Mouse (Mus musculus): ENCODE measurements around the gene Nsdhl. TPM values are rescaled to one million over a fixed set of nuclear protein-coding genes. Genes with fewer than 3 reads are reported as not detected.

Gene Nsdhl
- total RNA-seq (2021) (1 to 10 TPM; 4.3 to 4.8 TPM), polyA plus RNA-seq (2012; rRNA removed) (5.2 and 8.5 TPM in 2 replicates)
- long read RNA-seq, partial matches to known transcripts, result 0 of 5 reads
- long read RNA-seq, other reads (novel, unspliced or antisense), result 1 of 5 reads

DNA sequence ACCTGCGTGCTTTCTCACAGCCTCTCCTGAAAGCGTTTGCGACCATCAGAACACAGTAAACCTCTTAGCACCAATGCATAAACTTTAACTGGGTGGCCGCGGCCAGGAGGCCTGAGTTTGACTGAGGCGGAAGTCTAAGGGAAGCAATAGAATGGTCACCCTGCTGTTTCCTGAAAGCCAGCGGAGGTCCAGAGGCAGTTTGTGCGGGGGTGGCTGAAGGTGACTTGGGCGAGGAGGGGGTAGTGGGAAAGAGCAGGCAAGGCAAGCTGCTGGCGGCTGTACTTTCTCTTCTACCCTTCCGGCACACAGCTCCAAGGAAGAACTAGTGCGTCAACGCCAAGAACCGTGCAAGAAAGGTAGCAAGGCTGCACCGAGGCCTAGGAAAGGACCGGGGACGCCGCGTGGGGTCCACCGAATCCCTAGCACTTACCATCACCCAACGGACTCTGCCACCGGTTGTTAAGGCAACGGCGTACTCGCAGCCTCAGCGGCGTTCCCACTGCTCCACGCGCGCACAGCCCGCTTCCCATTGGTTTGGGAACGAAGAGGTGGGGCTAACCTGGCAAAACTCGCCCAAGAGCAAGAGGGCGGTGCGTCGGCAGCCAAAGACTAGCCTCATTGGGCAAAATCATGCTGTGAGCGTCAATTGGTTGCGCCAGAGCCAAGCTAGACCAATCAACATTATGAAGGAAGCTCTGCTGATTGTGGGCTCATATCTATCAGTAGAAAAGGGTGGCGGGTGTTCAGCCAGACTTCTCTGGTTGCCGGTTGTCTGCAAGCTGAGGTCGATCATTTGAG lies at the start of gene Nsdhl, which contains the start of gene Cetn2:
Gene Nsdhl, plus strand, starts transcription at position 674 of the 798 bp plus-strand sequence.
Gene Cetn2, minus strand, starts transcription at position 528 of the 798 bp plus-strand sequence.
- Histone ChIP-seq H3K36me3 (ENCODE audit: control insufficient read depth, insufficient read depth, low read length) (no peaks in the 10 kb centered on the region), H3K9ac (ENCODE audit: low read depth, low read length) (peak within 1 kb of the TSS; percentile 64), H3K27me3 (ENCODE audit: control insufficient read depth, insufficient read depth, low read length) (no peaks in the 10 kb centered on the region), H3K4me3 (peak within 1 kb of the TSS; percentile 67), H3K79me2 (replicated peaks; ENCODE audit: control insufficient read depth, insufficient read depth, low read length) (no peaks in the 10 kb centered on the region), H3K4me1 (ENCODE audit: control insufficient read depth, insufficient read depth, low read length) (peaks cover 1% of the 10 kb centered on the region; the same call in 1 of the 2 replicates), H3K27ac (peak within 1 kb of the TSS; percentile 48)
- 14% methylated on average over 41 of the region's 41 CpGs for WGBS
- DNase-seq, result peak; percentile 83 to 91
- TF ChIP-seq POLR2A (IDR thresholded peaks at IDR 0.05; ENCODE audit: insufficient read depth, low read depth, low read length), result no peak; the same call in 1 of the 2 replicates
- TF ChIP-seq CTCF (IDR thresholded peaks at IDR 0.05), result no peak
- TF ChIP-seq EP300 (IDR thresholded peaks at IDR 0.05; ENCODE audit: insufficient read depth, low read depth, low read length), result no peak
- intact Hi-C loops (cut with DNase I), result no loop called here

GRCm38 (mm10) chrX:72895388-72896054 lies 22.8 kb upstream of the Nsdhl start:
- Histone ChIP-seq H3K9ac (ENCODE audit: low read depth, low read length) (no peak overlapping the region), H3K36me3 (ENCODE audit: control insufficient read depth, insufficient read depth, low read length) (no peaks in the 10 kb centered on the region), H3K4me1 (ENCODE audit: control insufficient read depth, insufficient read depth, low read length) (no peaks in the 10 kb centered on the region), H3K27me3 (ENCODE audit: control insufficient read depth, insufficient read depth, low read length) (no peaks in the 10 kb centered on the region), H3K27ac (no peak overlapping the region), H3K79me2 (replicated peaks; ENCODE audit: control insufficient read depth, insufficient read depth, low read length) (no peaks in the 10 kb centered on the region), H3K4me3 (no peak overlapping the region)
- DNase-seq, result no peak
- intact Hi-C loops (cut with DNase I), result no loop called here
- TF ChIP-seq CTCF (IDR thresholded peaks at IDR 0.05) (no peak), POLR2A (IDR thresholded peaks at IDR 0.05; ENCODE audit: insufficient read depth, low read depth, low read length) (no peak), EP300 (IDR thresholded peaks at IDR 0.05; ENCODE audit: insufficient read depth, low read depth, low read length) (no peak)
- WGBS, result 61% methylated on average over 5 of the region's 5 CpGs

GRCm38 (mm10) chrX:72896055-72896437 lies 22.3 kb upstream of the Nsdhl start:
- 46% methylated on average over 1 of the region's 1 CpGs for WGBS
- Histone ChIP-seq H3K36me3 (ENCODE audit: control insufficient read depth, insufficient read depth, low read length) (no peaks in the 10 kb centered on the region), H3K27me3 (ENCODE audit: control insufficient read depth, insufficient read depth, low read length) (no peaks in the 10 kb centered on the region), H3K9ac (ENCODE audit: low read depth, low read length) (no peak overlapping the region), H3K79me2 (replicated peaks; ENCODE audit: control insufficient read depth, insufficient read depth, low read length) (no peaks in the 10 kb centered on the region), H3K4me3 (no peak overlapping the region), H3K27ac (no peak overlapping the region), H3K4me1 (ENCODE audit: control insufficient read depth, insufficient read depth, low read length) (no peaks in the 10 kb centered on the region)
- TF ChIP-seq CTCF (IDR thresholded peaks at IDR 0.05) (no peak), EP300 (IDR thresholded peaks at IDR 0.05; ENCODE audit: insufficient read depth, low read depth, low read length) (no peak), POLR2A (IDR thresholded peaks at IDR 0.05; ENCODE audit: insufficient read depth, low read depth, low read length) (no peak)
- DNase-seq, result no peak
- intact Hi-C loops (cut with DNase I), result no loop called here

DNA sequence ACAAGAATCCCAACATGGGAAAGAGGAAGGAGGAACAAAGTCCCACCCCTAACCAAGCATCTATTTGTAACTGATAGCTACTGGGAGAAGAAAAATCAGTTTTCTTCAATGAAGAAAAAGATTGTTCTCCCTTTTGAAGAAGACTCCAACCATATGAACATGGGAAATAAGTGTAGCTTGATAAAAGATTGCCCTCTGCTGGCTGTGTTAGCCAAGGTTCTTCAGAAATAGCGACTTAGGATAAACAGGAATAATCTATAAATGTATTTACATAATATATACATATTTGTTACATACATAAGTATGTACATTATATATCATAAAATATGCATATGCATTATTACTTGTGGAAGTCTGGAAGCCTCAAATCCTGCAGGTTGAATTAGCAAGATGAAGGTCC lies 15.8 kb upstream of the Nsdhl start:
- WGBS, result 46% methylated on average over 1 of the region's 1 CpGs
- intact Hi-C loops (cut with DNase I), result no loop called here
- H3K79me2 ChIP-seq (replicated peaks; ENCODE audit: control insufficient read depth, insufficient read depth, low read length), result no peaks in the 10 kb centered on the region
- H3K27me3 ChIP-seq (ENCODE audit: control insufficient read depth, insufficient read depth, low read length), result no peaks in the 10 kb centered on the region
- H3K27ac ChIP-seq, result no peak overlapping the region
- no peak overlapping the region for H3K9ac ChIP-seq (ENCODE audit: low read depth, low read length)
- H3K4me3 ChIP-seq, result no peak overlapping the region
- H3K4me1 ChIP-seq (ENCODE audit: control insufficient read depth, insufficient read depth, low read length), result no peaks in the 10 kb centered on the region
- no peaks in the 10 kb centered on the region for H3K36me3 ChIP-seq (ENCODE audit: control insufficient read depth, insufficient read depth, low read length)
- TF ChIP-seq CTCF (IDR thresholded peaks at IDR 0.05), result peak; percentile 13; the same call in 1 of the 2 replicates
- no peak for TF ChIP-seq EP300 (IDR thresholded peaks at IDR 0.05; ENCODE audit: insufficient read depth, low read depth, low read length)
- DNase-seq, result no peak

DNA sequence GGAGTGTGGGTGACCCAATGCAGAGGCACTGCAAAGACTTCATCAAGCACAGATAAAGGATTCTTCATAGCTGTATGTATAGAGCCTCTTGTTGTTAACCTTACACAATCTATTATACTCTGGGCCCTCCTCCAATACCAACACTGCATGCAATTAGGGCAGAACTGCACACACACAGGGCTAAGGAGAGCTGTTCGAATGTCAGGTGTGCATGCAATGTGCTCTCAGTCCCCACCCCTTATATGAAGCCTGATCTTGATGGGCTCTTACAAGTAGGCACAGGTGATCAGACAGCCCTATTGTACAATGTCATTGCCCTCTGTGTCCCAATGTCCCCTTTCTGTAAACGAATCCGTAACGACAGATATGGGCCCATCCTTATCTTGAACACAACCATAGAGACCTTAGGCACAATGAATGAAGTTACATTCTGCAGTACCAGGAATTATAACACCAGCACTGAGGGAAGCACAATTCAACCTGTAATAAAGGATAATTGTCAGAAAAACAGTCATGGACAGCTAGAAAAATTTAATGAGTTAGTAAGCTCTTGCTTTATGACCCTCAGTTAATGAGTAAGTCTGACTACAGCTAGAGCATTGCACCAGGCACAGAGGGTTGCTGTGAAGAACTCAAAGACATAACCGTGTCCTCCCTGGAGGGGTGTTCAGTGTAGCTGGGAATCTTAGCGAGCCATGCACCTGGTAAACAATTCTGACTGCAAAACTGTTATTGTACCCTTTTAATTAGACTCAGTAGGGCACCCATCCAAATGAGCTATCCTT lies 10.5 kb upstream of the Nsdhl start:
- DNase-seq, result no peak
- no peak overlapping the region for H3K9ac ChIP-seq (ENCODE audit: low read depth, low read length)
- H3K4me3 ChIP-seq, result no peak overlapping the region
- H3K27me3 ChIP-seq (ENCODE audit: control insufficient read depth, insufficient read depth, low read length), result no peaks in the 10 kb centered on the region
- intact Hi-C loops (cut with DNase I), result no loop called here
- 76% methylated on average over 6 of the region's 6 CpGs for WGBS
- H3K4me1 ChIP-seq (ENCODE audit: control insufficient read depth, insufficient read depth, low read length), result no peaks in the 10 kb centered on the region
- TF ChIP-seq CTCF (IDR thresholded peaks at IDR 0.05) (no peak), POLR2A (IDR thresholded peaks at IDR 0.05; ENCODE audit: insufficient read depth, low read depth, low read length) (no peak), EP300 (IDR thresholded peaks at IDR 0.05; ENCODE audit: insufficient read depth, low read depth, low read length) (no peak)
- H3K36me3 ChIP-seq (ENCODE audit: control insufficient read depth, insufficient read depth, low read length), result no peaks in the 10 kb centered on the region
- H3K27ac ChIP-seq, result no peak overlapping the region
- no peaks in the 10 kb centered on the region for H3K79me2 ChIP-seq (replicated peaks; ENCODE audit: control insufficient read depth, insufficient read depth, low read length)
